Mouse (Mus musculus) limb, embryonic 10.5 days (tissue): Measurements from ENCODE around the gene Dhcr24. TPM values are rescaled to one million over a fixed set of nuclear protein-coding genes. Genes with fewer than 3 reads are reported as not detected.

Source experiments
- polyA plus RNA-seq: library from polyadenylated mRNA; unstranded; fragments of >200 nt; fragmentation: Nextera tagmentation; extraction: Ambion mirVana; gene quantifications from 2 replicates; pipeline ENCODE4 v1.2.1, GENCODE M21; 2016

The Dhcr24 gene
- polyA plus RNA-seq, 1 experiment from 2014 or later = 9.8 TPM

Other genes starting within 250 kb of the Dhcr24 start
- gene Usp24, start 244.8 kb upstream of the Dhcr24 start, polyA plus RNA-seq = 7.3 and 7.4 TPM in 2 replicates
- gene Pcsk9, start 96.7 kb upstream of the Dhcr24 start, polyA plus RNA-seq = 2.1 and 2.8 TPM in 2 replicates
- not detected in 2 replicates for gene Bsnd, start 68.8 kb upstream of the Dhcr24 start, polyA plus RNA-seq
- gene Lexm, start 56.2 kb downstream of the Dhcr24 start, polyA plus RNA-seq = 0.15 TPM in 2 replicates
- gene Ttc22, start 61.4 kb downstream of the Dhcr24 start, polyA plus RNA-seq = 0.14 TPM in 1 of 2 replicates, not detected in the other
- 18.8 and 20.2 TPM in 2 replicates for gene Pars2, start 90.0 kb downstream of the Dhcr24 start, polyA plus RNA-seq
- 110 and 132 TPM in 2 replicates for gene Ttc4, start 117.9 kb downstream of the Dhcr24 start, polyA plus RNA-seq
- gene Mroh7, start 169.9 kb downstream of the Dhcr24 start, polyA plus RNA-seq = 0.04 and 0.05 TPM in 2 replicates
- gene Fam151a, start 172.9 kb downstream of the Dhcr24 start, polyA plus RNA-seq = 0.09 and 0.13 TPM in 2 replicates
- 9.0 and 10.7 TPM in 2 replicates for gene Acot11, start 244.0 kb downstream of the Dhcr24 start, polyA plus RNA-seq